Mouse (Mus musculus): ENCODE data around the gene Gm2004.
"Not testable (repeated sequence)": the region's sequence is repeated elsewhere in the genome, so short reads cannot be mapped to it uniquely, and the experiment has no call there.

The Gm2004 gene

DNA sequence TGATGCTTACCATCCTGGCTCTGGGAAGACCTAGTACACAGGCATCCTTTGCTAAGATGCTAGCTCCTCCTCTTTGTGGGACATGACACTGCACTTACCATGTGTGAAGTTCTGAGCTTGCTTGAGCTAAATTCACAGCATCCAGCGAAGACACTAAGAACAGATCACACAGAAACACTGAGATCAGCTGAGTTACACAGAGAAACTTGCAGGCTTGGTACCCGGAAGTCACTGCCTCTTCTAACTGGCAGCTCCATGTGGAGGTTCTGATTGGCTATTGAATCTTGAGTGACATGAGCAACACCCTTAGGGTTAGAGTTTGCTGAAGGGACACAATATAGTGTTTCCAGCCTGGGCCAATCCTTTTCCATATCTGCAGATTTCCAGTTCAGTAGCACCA is at the start of gene Gm2004:
Gene Gm2004 (minus strand): TSS at position 101 of the 400 bp plus-strand sequence.
- DNase-seq (ENCODE audit: low read depth) = not testable (repeated sequence)
